Mouse (Mus musculus): ENCODE measurements around the gene Cstf1.

DNA sequence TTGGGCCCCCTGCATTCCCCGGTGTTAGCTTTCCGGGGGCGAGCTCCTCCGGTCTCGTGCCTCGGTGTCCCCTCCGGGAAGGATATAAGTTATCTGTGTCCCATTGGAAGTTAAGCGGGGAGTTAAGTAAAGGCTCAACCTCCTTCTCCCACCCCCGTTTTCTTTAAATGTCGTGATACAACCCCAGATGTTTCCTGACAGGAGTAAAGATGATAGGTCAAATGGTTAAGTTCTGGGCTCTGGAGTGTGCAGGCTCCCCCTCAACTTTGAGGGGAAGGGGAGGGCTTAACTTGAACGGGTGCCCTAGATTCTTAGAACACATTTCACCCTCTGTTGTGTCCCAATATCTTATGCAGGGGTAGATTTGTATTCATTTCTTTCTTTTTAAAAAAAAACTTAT lies 777 bp downstream of the Cstf1 start:
- TF ChIP-seq CTCF (IDR thresholded peaks at IDR 0.05; ENCODE audit: low read depth) = no peak
- no peak for TF ChIP-seq EP300 (optimal IDR thresholded peaks at IDR 0.05)
